Mouse (Mus musculus) lung, postnatal 0 days (tissue): ENCODE measurements around the gene Lrp10. TPM values are rescaled to one million over a fixed set of nuclear protein-coding genes. Genes with fewer than 3 reads are reported as not detected.
A peak's percentile ranks its signal among the peaks of the same experiment; 100 is the strongest.

Experiments
- ATAC-seq: fragments of 200-750 bp; cut with Nextera tagmentation; 2 replicates; pipeline ENCODE4 v1.8.0; 2017; ENCODE audit warnings: moderate library complexity
- DNase-seq: peaks from one replicate; pipeline ENCODE4 v3.0.0-alpha.2; 2016; ENCODE audit warnings: low spot score
- H3K27ac ChIP-seq: fragments of 300-500 bp; sonication (generic); 2 replicates; pipeline ENCODE4 v1.5.1; 2014; ENCODE audit warnings: antibody characterized with exemption, mild to moderate bottlenecking, low read length, mixed read lengths
- H3K27me3 ChIP-seq: fragments of 300-500 bp; sonication (generic); replicated peaks from 2 replicates; pipeline ENCODE4 v1.6.1; 2014; ENCODE audit warnings: low read length, mixed read lengths; ENCODE audit not compliant: insufficient read depth
- H3K36me3 ChIP-seq: fragments of 300-500 bp; sonication (generic); 2 replicates; pipeline ENCODE4 v1.6.1; 2014; ENCODE audit warnings: low read length, mixed read lengths; ENCODE audit not compliant: insufficient read depth
- H3K4me1 ChIP-seq: fragments of 300-500 bp; sonication (generic); 2 replicates; pipeline ENCODE4 v1.6.1; 2014; ENCODE audit warnings: antibody characterized with exemption, low read depth, low read length, mixed read lengths; ENCODE audit not compliant: insufficient read depth
- H3K4me2 ChIP-seq: fragments of 300-500 bp; sonication (generic); replicated peaks from 2 replicates; pipeline ENCODE4 v1.6.1; 2014; ENCODE audit warnings: low read depth, mild to moderate bottlenecking, low read length, moderate library complexity, mixed read lengths
- H3K4me3 ChIP-seq: fragments of 300-500 bp; sonication (generic); 2 replicates; pipeline ENCODE4 v1.5.1; 2014; ENCODE audit warnings: low read depth, low read length
- H3K9ac ChIP-seq: fragments of 300-500 bp; sonication (generic); replicated peaks from 2 replicates; pipeline ENCODE4 v1.6.1; 2014; ENCODE audit warnings: low read depth, mild to moderate bottlenecking
- H3K9me3 ChIP-seq: fragments of 300-500 bp; sonication (generic); 2 replicates; pipeline ENCODE4 v1.6.1; 2016; ENCODE audit warnings: low read length, mixed read lengths
- CTCF ChIP-seq: IDR thresholded peaks from 2 replicates; pipeline ENCODE4 v1.5.1; 2016; ENCODE audit warnings: antibody characterized with exemption, mild to moderate bottlenecking
- EP300 ChIP-seq: IDR thresholded peaks from 2 replicates; pipeline ENCODE4 v1.6.1; 2016; ENCODE audit warnings: antibody characterized with exemption, mild to moderate bottlenecking, control low read depth
- WGBS: fragments of 180-500 bp; shearing (Covaris S2); extraction: QIAGEN DNeasy Blood & Tissue Kit; methylation state at CpG from one replicate; pipeline ENCODE4 v1.1.7; 2014; 5-methylcytosine and 5-hydroxymethylcytosine counted together
- polyA plus RNA-seq: library from polyadenylated mRNA; unstranded; fragments of >200 nt; fragmentation: Nextera tagmentation; extraction: Ambion mirVana; gene quantifications from 2 replicates; pipeline ENCODE4 v1.2.1, GENCODE M21; 2015

The Lrp10 gene
- polyA plus RNA-seq, 1 experiment from 2014 or later = 96.5 TPM

- Histone ChIP-seq H3K4me2 (no peak overlapping the region), H3K4me1 (peaks cover 5% of the 10 kb centered on the region; the same call in 1 of the 2 replicates), H3K4me3 (no peak overlapping the region), H3K9me3 (no peaks in the 10 kb centered on the region), H3K27ac (peak overlapping the region; percentile 0; the same call in 1 of the 2 replicates), H3K9ac (no peak overlapping the region), H3K36me3 (no peaks in the 10 kb centered on the region), H3K27me3 (no peaks in the 10 kb centered on the region)
- 57% methylated on average over 9 of the region's 9 CpGs for WGBS
- ATAC-seq (peak; percentile 47), DNase-seq (peak; percentile 79)
- TF ChIP-seq CTCF (no peak), EP300 (peak; percentile 44; the same call in 1 of the 2 replicates)
Observed at GRCm38 (mm10) chr14:54453566-54453965, 10.4 kb upstream of the Lrp10 start.

- 45% methylated on average over 11 of the region's 11 CpGs for WGBS
- no peaks in the 10 kb centered on the region for H3K9me3 ChIP-seq
- peaks cover 5% of the 10 kb centered on the region; the same call in 1 of the 2 replicates for H3K4me1 ChIP-seq
- TF ChIP-seq CTCF (no peak), EP300 (peak; percentile 75)
- DNase-seq (peak; percentile 85), ATAC-seq (peak; percentile 78)
- H3K4me2 ChIP-seq = no peak overlapping the region
- no peaks in the 10 kb centered on the region for H3K27me3 ChIP-seq
- no peak overlapping the region for H3K9ac ChIP-seq
- no peaks in the 10 kb centered on the region for H3K36me3 ChIP-seq
- H3K27ac ChIP-seq = 0 out of 2 replicates have a peak overlapping the region, but pooled peaks have one; percentile 8
- H3K4me3 ChIP-seq = no peak overlapping the region
Observed at GRCm38 (mm10) chr14:54454669-54455528, 9.0 kb upstream of the Lrp10 start.

DNA sequence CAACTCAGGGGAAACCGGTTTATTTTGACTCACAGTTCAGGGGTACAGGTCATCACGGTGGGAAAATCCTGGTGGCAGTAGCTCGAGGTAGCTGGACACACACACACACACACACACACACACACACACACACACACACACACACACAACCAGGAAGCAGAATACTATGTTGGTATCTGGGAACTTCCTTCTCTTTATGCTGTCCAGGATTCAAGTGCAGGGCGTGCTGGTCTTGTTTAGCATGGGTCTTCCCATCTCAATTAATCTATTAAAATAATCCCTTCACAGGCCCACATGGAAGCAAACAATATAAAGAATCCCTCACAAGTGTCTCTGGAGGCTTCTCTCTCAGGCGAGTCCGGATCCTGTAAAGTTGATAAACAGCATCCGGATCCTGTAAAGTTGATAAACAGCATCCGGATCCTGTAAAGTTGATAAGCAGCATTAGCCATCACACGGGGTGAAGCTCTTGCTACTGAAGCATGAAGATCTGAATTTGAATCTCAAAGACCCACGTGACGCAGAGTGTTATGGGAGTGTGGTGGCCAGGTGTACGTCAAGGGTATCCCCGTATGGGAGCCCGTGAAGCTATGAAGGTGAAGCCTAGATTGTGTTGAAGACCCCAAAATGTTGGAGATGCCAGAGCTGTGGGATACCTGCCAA lies 5.9 kb upstream of the Lrp10 start:
- TF ChIP-seq EP300 = 0 out of 2 replicates have a peak, but pooled peaks have one; percentile 9
- no peak for TF ChIP-seq CTCF
- H3K27me3 ChIP-seq = no peaks in the 10 kb centered on the region
- H3K27ac ChIP-seq = no peak overlapping the region
- no peak overlapping the region for H3K9ac ChIP-seq
- WGBS = 81% methylated on average over 14 of the region's 14 CpGs
- no peaks in the 10 kb centered on the region for H3K9me3 ChIP-seq
- no peak overlapping the region for H3K4me3 ChIP-seq
- DNase-seq = no peak
- no peaks in the 10 kb centered on the region for H3K36me3 ChIP-seq
- no peak for ATAC-seq
- H3K4me1 ChIP-seq = peaks cover 5% of the 10 kb centered on the region; the same call in 1 of the 2 replicates
- no peak overlapping the region for H3K4me2 ChIP-seq

GRCm38 (mm10) chr14:54462146-54462545 lies 1.8 kb upstream of the Lrp10 start:
- peak; percentile 57 for DNase-seq
- WGBS = 68% methylated on average over 4 of the region's 4 CpGs
- Histone ChIP-seq H3K9ac (no peak overlapping the region), H3K27ac (no peak overlapping the region), H3K36me3 (peaks cover 7% of the 10 kb centered on the region; the same call in 1 of the 2 replicates), H3K4me1 (peaks cover 8% of the 10 kb centered on the region; the same call in 1 of the 2 replicates), H3K4me3 (no peak overlapping the region), H3K27me3 (no peaks in the 10 kb centered on the region), H3K9me3 (no peaks in the 10 kb centered on the region), H3K4me2 (no peak overlapping the region)
- ATAC-seq = no peak
- TF ChIP-seq EP300 (no peak), CTCF (no peak)

- Histone ChIP-seq H3K4me1 (peaks cover 8% of the 10 kb centered on the region; the same call in 1 of the 2 replicates), H3K9ac (peak overlapping the region; percentile 58; the same call in 1 of the 2 replicates), H3K4me3 (peak overlapping the region; percentile 78), H3K36me3 (peaks cover 19% of the 10 kb centered on the region; the same call in 1 of the 2 replicates), H3K27me3 (no peaks in the 10 kb centered on the region), H3K9me3 (no peaks in the 10 kb centered on the region), H3K4me2 (peak overlapping the region; percentile 83), H3K27ac (peak overlapping the region; percentile 94)
- 10% methylated on average over 12 of the region's 12 CpGs for WGBS
- ATAC-seq (peak; percentile 15), DNase-seq (no peak)
- TF ChIP-seq EP300 (peak; percentile 13; the same call in 1 of the 2 replicates), CTCF (no peak)
Observed at GRCm38 (mm10) chr14:54463108-54463958, 604 bp upstream of the Lrp10 start.
